Mouse (Mus musculus): ENCODE data around the gene Atp1b3. TPM values are rescaled to one million over a fixed set of nuclear protein-coding genes. Genes with fewer than 3 reads are reported as not detected.
"Not testable (repeated sequence)": the region's sequence is repeated elsewhere in the genome, so short reads cannot be mapped to it uniquely, and the experiment has no call there.

The Atp1b3 gene
- polyA plus RNA-seq, 1 experiment from 2014 or later: 174 TPM

DNA sequence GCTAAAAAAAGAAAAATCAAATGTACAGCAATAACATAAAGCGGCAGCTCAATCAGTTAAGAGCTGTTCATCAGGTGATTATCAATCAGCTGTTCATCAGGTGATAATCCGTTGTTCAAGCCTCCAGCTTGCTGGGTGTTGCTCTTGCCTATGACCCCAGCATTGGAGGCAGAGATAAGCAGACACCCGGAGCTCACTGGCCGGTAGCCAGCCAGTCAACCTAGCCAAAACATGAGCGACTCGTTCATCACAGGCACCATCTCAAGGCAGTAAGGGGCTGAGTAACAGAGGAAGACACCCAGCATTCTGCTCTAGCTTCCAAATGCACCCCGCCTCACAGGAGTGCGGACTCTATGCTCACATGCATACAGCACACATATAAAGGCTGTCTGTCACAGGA, 10.4 kb downstream of the Atp1b3 start:
- no peaks in the 10 kb centered on the region for H3K27me3 ChIP-seq (replicated peaks)
- no peak overlapping the region for H3K27ac ChIP-seq
- peaks cover 3% of the 10 kb centered on the region; the same call in 1 of the 2 replicates for H3K4me1 ChIP-seq
- H3K36me3 ChIP-seq (replicated peaks): no peaks in the 10 kb centered on the region
- no peaks in the 10 kb centered on the region for H3K9me3 ChIP-seq
- no peak overlapping the region for H3K4me2 ChIP-seq
- H3K9ac ChIP-seq: no peak overlapping the region
- H3K4me3 ChIP-seq: no peak overlapping the region
- 73% methylated on average over 8 of the region's 8 CpGs for WGBS
- no peak for ATAC-seq (replicated peaks)

DNA sequence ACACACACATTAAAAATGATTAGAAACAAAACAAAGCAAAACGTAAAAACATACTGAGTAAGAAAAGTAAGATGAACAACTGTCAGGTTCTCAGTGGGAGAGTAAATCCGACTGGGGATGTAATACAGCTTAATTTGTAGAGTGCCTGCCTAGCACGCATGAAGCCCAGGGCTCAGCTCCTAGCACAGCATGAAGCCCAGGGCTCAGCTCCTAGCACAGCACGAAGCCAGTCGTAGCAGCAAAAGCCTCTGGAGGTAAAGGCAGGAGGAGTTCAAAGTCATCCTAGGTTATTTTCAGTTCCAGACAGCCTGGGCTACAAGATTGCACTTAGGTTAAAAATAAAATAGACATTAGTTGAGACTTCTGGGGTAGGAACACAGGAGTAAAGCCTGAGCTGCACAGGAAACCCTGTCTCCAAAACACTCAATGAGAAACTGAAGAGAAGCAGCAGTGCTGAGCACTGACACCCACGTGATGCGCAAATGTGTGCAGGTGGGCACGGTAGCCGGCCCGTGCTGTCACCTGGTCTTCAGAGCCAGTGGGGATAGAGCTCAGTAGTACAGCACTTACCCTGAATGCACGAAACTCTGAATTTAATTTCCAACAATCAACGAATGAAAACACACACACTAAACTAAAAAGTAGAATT, 11.0 kb downstream of the Atp1b3 start:
- no peak overlapping the region for H3K4me3 ChIP-seq
- H3K36me3 ChIP-seq (replicated peaks): no peaks in the 10 kb centered on the region
- no peak overlapping the region for H3K9ac ChIP-seq
- no peak overlapping the region for H3K4me2 ChIP-seq
- 74% methylated on average over 12 of the region's 12 CpGs for WGBS
- H3K9me3 ChIP-seq: no peaks in the 10 kb centered on the region
- H3K27ac ChIP-seq: no peak overlapping the region
- no peak for ATAC-seq (replicated peaks)
- H3K27me3 ChIP-seq (replicated peaks): no peaks in the 10 kb centered on the region
- H3K4me1 ChIP-seq: peaks cover 3% of the 10 kb centered on the region; the same call in 1 of the 2 replicates

DNA sequence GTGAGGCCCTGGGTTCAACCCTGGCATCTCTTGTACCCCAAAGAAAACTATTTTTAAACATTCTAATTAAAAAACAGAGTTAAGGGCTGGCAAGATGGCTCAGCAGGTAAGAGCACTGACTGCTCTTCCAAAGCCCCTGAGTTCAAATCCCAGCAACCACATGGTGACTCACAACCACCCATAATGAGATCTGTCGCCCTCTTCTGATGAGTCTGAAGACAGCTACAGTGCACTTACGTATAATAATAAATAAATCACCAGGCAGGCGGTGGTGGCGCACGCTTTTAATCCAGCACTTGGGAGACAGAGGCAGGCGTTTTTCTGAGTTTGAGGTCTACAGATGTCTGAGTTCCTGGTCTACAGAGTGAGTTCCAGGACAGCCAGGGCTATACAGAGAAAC, 12.5 kb downstream of the Atp1b3 start:
- not testable (repeated sequence) for H3K4me1 ChIP-seq; H3K27ac ChIP-seq; H3K27me3 ChIP-seq (replicated peaks); H3K36me3 ChIP-seq (replicated peaks); ATAC-seq (replicated peaks); H3K9me3 ChIP-seq; H3K9ac ChIP-seq; H3K4me2 ChIP-seq; H3K4me3 ChIP-seq
- 92% methylated on average over 6 of the region's 6 CpGs for WGBS

DNA sequence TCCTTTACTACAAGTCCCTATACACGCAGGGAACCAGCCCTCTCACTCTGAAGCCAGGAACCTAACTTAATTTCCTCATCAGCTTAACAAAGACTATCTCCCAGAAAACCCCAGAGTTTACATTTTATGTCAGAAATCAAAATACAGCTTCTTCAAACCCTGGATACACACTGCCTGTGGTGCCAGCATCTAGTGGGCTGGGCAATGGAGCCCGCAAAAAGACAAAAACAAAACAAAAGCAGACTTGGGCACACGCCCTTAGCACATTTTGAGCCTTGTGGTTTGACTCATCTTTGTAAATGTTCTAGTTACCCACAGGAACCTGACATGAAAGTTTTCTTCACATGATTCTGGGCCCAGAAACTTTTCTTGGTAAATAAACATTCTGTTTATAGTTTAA, 13.8 kb downstream of the Atp1b3 start:
- ATAC-seq (replicated peaks): no peak
- Histone ChIP-seq H3K4me1 (peaks cover 3% of the 10 kb centered on the region; the same call in 1 of the 2 replicates), H3K4me2 (no peak overlapping the region), H3K27me3 (replicated peaks) (no peaks in the 10 kb centered on the region), H3K27ac (no peak overlapping the region), H3K9ac (no peak overlapping the region), H3K9me3 (no peaks in the 10 kb centered on the region), H3K36me3 (replicated peaks) (no peaks in the 10 kb centered on the region), H3K4me3 (no peak overlapping the region)
- WGBS: 58% methylated on average over 3 of the region's 3 CpGs

DNA sequence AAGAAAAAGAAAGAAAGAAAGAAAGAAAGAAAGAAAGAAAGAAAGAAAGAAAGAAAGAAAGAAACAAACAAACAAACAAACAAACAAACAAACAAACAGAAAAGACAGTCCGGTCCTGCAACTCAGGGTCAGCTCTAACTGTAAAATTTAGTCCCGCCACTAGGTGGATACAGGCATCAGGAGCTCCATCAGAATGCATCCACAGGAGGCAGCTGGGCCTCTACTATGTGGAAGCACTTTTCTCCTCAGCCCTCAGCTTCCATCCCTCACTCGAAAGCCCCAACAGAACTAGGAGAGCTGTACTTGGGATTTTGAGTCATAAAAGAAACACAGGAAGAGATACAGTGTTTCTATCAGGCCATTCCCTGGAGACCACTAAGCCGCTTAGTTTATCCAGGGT, 14.2 kb downstream of the Atp1b3 start:
- H3K9me3 ChIP-seq: no peaks in the 10 kb centered on the region
- WGBS: 38% methylated on average over 4 of the region's 4 CpGs
- H3K27ac ChIP-seq: no peak overlapping the region
- H3K4me2 ChIP-seq: no peak overlapping the region
- H3K4me3 ChIP-seq: no peak overlapping the region
- no peaks in the 10 kb centered on the region for H3K36me3 ChIP-seq (replicated peaks)
- no peaks in the 10 kb centered on the region for H3K27me3 ChIP-seq (replicated peaks)
- no peak for ATAC-seq (replicated peaks)
- H3K9ac ChIP-seq: no peak overlapping the region
- H3K4me1 ChIP-seq: peaks cover 3% of the 10 kb centered on the region; the same call in 1 of the 2 replicates

DNA sequence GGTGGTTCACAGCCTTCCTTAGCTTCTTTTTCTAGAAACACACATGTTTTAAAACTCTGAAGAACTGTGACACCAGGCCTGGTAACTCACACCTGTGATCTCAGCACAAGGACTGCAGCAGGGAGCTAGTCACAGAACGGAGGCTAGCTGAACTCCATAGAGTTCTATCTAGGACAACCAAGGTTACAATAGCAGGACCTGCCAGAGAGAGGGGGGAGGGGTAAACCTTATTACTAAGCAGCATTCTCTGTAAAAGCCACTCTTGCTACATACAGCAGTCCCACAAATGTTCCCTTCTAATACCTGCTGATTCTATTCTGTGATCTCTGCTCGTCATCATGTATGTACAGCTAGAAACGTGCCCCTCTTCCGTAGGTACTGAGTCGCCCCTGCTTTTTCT, 15.4 kb downstream of the Atp1b3 start:
- Histone ChIP-seq H3K36me3 (replicated peaks) (no peaks in the 10 kb centered on the region), H3K9me3 (no peaks in the 10 kb centered on the region), H3K4me1 (peaks cover 2% of the 10 kb centered on the region; the same call in 1 of the 2 replicates), H3K4me2 (no peak overlapping the region), H3K4me3 (no peak overlapping the region), H3K27ac (no peak overlapping the region), H3K9ac (no peak overlapping the region), H3K27me3 (replicated peaks) (no peaks in the 10 kb centered on the region)
- 89% methylated on average over 5 of the region's 5 CpGs for WGBS
- ATAC-seq (replicated peaks): no peak

DNA sequence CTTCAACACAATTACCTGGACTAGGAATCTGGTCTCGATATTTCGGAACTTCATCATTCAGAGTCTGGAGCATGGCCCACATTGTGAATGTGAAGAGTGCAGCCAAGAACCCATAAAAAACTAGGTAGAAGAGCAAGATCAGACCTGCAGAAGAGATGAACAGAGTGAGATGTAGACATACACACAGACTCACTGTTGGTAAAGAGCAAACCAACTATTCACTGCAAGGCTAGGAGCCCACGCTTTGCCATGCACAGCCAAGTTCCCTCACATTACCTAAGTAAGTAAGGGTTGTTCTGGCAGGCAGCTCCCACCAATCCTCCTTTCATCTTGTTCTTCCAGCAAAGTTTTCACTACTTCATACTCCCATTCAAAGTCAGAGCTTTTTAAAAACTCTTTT, 18.5 kb downstream of the Atp1b3 start:
- Histone ChIP-seq H3K9me3 (no peaks in the 10 kb centered on the region), H3K9ac (no peak overlapping the region), H3K4me1 (no peaks in the 10 kb centered on the region), H3K27me3 (replicated peaks) (no peaks in the 10 kb centered on the region), H3K36me3 (replicated peaks) (peaks cover 14% of the 10 kb centered on the region; the same call in 1 of the 2 replicates), H3K4me2 (no peak overlapping the region), H3K4me3 (no peak overlapping the region), H3K27ac (no peak overlapping the region)
- 95% methylated on average over 3 of the region's 3 CpGs for WGBS
- ATAC-seq (replicated peaks): no peak

DNA sequence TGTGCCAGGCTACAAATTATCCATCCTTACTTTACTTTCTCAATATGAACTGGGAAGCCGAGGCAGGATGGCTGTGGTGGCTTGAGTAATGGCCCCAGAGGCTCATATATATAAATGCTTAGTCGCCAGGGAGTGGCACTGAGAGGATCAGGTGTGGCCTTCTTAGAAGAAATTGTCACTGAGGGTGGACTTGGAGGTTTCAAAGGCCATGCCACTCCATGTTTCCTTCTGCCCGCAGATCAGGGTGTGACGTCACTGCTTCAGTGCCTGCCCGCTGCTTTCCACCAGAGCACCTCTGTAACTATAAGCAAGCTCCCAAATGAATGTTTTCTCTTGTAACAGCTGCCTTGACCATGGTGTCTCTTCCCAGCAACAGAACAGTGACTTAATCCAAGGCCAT, 33.1 kb downstream of the Atp1b3 start:
- Histone ChIP-seq H3K27me3 (replicated peaks) (no peaks in the 10 kb centered on the region), H3K9ac (no peak overlapping the region), H3K4me1 (no peaks in the 10 kb centered on the region), H3K4me3 (no peak overlapping the region), H3K27ac (no peak overlapping the region), H3K4me2 (no peak overlapping the region), H3K9me3 (no peaks in the 10 kb centered on the region), H3K36me3 (replicated peaks) (peaks cover 16% of the 10 kb centered on the region; the same call in 1 of the 2 replicates)
- 92% methylated on average over 5 of the region's 5 CpGs for WGBS
- no peak for ATAC-seq (replicated peaks)

DNA sequence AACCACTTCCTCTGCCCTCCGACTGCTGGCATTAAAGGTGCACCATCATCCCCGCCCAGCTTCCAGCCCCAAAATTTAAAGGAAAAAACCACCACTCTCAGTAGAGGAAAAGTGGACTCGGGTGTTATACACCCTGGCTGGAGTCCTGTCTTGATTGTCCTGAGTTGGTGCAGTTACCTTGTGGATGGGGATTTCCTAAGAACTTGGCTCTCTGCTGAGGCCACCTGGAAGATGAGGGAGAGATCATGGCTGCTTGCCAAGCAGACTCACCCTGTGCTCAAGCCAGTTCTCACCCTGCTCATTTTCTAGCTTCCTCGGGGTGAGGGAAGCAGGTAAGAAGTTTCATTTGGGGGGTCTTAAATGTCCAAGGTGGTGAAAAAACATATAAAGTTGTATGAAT, 36.0 kb downstream of the Atp1b3 start:
- Histone ChIP-seq H3K27ac (no peak overlapping the region), H3K36me3 (replicated peaks) (peaks cover 4% of the 10 kb centered on the region; the same call in 1 of the 2 replicates), H3K4me1 (peaks cover 8% of the 10 kb centered on the region; the same call in 1 of the 2 replicates), H3K9ac (no peak overlapping the region), H3K9me3 (no peaks in the 10 kb centered on the region), H3K27me3 (replicated peaks) (no peaks in the 10 kb centered on the region), H3K4me2 (no peak overlapping the region), H3K4me3 (no peak overlapping the region)
- 92% methylated on average over 4 of the region's 4 CpGs for WGBS
- no peak for ATAC-seq (replicated peaks)

DNA sequence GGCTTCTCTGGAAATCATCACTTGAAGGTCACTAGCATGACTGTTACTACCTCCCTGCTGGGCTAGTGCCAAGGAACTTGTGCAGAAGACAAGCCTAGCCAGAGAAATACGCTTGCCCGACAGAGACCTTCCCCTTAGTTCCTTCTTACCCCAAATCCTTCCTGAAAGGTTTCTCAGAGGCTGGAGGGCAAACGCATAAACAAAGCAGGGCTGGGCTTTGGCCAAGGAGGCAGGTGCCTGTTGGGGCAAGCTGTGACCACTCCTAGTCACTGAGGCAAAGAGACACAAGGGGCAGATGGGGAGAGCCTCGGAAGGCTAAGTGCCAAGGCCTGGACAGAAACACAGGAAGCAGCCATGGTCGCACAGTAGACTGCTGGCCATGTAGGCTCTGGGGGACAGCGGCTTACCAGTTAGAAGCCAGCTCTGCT, 37.7 kb downstream of the Atp1b3 start:
- peak overlapping the region; percentile 49; the same call in 1 of the 2 replicates for H3K27ac ChIP-seq
- H3K9ac ChIP-seq: no peak overlapping the region
- peaks cover 8% of the 10 kb centered on the region; the same call in 1 of the 2 replicates for H3K4me1 ChIP-seq
- H3K4me3 ChIP-seq: no peak overlapping the region
- no peaks in the 10 kb centered on the region for H3K27me3 ChIP-seq (replicated peaks)
- 73% methylated on average over 6 of the region's 6 CpGs for WGBS
- no peaks in the 10 kb centered on the region for H3K9me3 ChIP-seq
- no peak for ATAC-seq (replicated peaks)
- no peak overlapping the region for H3K4me2 ChIP-seq
- H3K36me3 ChIP-seq (replicated peaks): no peaks in the 10 kb centered on the region

DNA sequence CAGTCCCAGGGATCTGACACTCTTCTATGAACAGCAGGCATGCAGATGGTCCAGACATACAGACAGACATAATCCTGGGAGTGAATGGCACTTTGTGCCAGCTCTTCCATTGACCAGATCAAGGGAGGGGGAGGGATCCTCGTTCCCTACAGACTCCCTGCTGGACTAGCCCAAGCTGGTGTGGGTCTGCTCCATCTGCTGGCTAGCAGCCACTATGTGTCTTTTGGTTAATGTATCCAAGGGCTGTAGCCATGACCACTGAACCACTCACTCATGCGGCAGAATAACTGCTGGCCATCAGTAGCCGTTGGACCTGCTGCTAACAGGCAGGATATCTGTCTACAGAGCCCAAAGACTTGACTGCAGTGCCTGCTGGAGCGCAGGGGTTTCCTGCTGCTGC, 39.7 kb downstream of the Atp1b3 start:
- peak overlapping the region; percentile 51 for H3K27ac ChIP-seq
- 47% methylated on average over 4 of the region's 4 CpGs for WGBS
- peak; percentile 66; the same call in 1 of the 2 replicates for ATAC-seq (replicated peaks)

DNA sequence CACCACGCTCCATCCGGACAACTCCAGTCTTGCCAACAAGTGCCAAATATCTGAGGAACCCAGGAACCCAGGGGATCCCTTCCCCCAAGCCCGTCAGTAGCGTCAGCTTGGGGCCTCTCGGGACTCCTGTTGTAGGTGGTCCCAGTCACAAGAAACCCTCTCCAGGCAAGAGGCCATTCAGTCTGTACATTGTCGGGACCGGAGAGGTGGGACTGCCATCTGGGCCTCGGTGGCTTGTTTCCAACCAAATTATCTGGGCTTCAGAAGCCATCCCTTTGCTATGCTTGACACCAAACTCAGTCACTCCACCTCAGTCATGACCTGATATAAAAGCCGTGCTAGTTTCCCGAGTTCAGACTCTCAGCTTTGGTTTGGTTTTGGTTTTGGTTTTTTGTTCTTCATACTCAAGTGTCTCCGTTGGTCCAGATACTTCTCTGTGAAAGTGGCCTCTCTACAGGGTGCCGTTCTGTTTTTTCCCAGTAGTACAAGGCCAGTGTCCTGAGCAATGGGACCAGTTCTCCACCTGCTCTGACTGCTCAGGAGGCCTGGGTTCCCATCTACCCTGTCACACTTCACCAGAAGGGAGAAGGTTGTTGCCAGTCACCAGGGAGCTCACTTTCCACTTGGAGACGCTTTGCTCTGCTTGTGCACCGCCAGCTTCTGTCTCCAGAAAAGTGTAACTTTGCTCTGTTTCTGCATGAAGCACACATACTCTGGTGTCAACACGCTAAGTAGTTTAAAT, 41.7 kb downstream of the Atp1b3 start:
- no peaks in the 10 kb centered on the region for H3K27me3 ChIP-seq (replicated peaks)
- no peaks in the 10 kb centered on the region for H3K9me3 ChIP-seq
- 89% methylated on average over 15 of the region's 15 CpGs for WGBS
- H3K4me2 ChIP-seq: no peak overlapping the region
- H3K27ac ChIP-seq: no peak overlapping the region
- 0 out of 2 replicates have a peak, but pooled peaks cover 11% of the 10 kb centered on the region for H3K36me3 ChIP-seq (replicated peaks)
- no peak for ATAC-seq (replicated peaks)
- no peak overlapping the region for H3K9ac ChIP-seq
- no peak overlapping the region for H3K4me3 ChIP-seq
- H3K4me1 ChIP-seq: peaks cover 8% of the 10 kb centered on the region; the same call in 1 of the 2 replicates

More for the DNA sequence above, 39.7 kb downstream of the Atp1b3 start:
- peaks cover 8% of the 10 kb centered on the region; the same call in 1 of the 2 replicates for H3K4me1 ChIP-seq
- no peak overlapping the region for H3K9ac ChIP-seq
- H3K4me2 ChIP-seq: no peak overlapping the region
- no peaks in the 10 kb centered on the region for H3K27me3 ChIP-seq (replicated peaks)
- no peaks in the 10 kb centered on the region for H3K9me3 ChIP-seq
- H3K36me3 ChIP-seq (replicated peaks): no peaks in the 10 kb centered on the region
- H3K4me3 ChIP-seq: no peak overlapping the region

All from midbrain, embryonic 15.5 days (tissue).